Mouse (Mus musculus) brain, embryonic 18.5 days (tissue): ENCODE data around the gene Dlgap1.
"Not testable (repeated sequence)": the region's sequence is repeated elsewhere in the genome, so short reads cannot be mapped to it uniquely, and the experiment has no call there.

Experiments
- DNase-seq: peaks from one replicate; pipeline ENCODE4 v3.0.0-alpha.2; 2012; ENCODE audit warnings: low read depth, low spot score

Gene Dlgap1

GRCm38 (mm10) chr17:70836820-70837219 is 867.9 kb downstream of the Dlgap1 start:
- no peak for DNase-seq

DNA sequence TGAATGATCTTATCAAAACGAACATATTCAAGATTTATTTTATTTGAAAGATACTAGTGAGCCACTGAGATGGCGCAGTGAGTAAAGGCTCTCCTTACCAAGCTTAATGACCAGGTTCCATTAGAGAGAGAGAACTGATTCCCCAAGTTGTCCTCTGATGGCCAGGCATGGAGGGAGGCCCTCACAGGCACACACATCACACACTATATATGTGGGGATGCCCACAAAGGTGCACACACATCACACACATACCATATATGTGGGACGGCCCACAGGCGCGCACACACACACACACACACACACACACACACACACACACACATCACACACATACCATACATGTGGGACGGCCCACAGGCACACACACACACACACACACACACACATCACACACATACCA is 868.6 kb downstream of the Dlgap1 start:
- DNase-seq, result not testable (repeated sequence)

GRCm38 (mm10) chr17:70838031-70838430 is 869.2 kb downstream of the Dlgap1 start:
- no peak for DNase-seq

DNA sequence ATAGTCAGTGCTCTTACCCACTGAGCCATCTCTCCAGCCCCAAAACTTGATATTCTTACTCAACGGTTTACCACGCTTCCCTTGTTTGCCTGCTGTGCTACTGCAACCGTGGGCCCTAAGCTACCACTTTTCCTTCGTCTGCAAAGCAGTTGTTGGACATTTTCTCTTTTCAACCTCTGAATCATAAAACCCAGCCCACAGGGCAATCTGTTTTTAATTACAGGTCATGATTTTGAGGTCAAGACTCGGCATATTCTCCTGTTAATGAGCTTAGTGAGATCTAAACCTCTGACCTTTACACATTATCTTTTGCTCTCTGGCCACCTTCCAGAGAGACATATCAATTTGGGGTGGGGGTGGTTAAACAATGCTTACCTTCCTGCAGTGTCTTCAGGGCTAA is 869.7 kb downstream of the Dlgap1 start:
- no peak for DNase-seq

DNA sequence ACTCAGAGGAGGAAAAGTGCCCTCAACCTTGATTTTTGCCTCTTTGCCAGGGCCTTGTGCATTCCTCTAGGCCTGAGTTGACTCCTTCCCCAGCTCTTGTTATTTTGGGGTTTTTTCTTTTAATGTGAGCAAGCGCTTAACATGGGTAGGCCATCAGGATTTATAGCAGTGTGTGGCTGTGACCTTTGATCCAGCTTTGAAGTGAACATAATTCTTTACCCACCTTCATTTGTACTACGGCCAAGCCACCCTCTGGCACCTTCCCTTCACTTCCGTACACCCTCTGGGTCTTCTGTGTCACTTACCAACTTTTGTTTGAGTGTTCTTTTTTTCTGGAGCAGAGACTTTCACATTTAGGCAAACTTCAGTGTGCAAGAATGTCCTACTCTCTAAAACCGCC is 874.4 kb downstream of the Dlgap1 start:
- DNase-seq, result no peak

DNA sequence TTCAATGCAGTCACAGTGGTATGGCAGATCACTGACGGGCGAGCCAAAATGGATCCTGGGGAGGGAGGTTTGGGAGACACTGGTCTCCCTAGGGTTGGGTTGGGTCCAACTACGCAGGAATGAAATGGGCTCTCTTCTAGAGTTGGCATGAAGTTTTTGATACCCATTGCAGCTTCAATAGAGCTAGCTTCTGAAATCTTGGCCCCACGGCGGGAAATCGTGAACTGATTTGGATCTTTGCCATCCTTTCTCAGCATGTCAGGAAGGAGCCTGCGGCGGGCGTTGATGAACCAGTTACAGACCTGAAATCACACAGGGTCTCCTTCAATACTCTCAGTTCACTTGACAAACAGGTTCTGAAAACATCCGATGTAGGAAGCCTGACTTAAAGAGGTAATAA is 876.1 kb downstream of the Dlgap1 start:
- no peak for DNase-seq

DNA sequence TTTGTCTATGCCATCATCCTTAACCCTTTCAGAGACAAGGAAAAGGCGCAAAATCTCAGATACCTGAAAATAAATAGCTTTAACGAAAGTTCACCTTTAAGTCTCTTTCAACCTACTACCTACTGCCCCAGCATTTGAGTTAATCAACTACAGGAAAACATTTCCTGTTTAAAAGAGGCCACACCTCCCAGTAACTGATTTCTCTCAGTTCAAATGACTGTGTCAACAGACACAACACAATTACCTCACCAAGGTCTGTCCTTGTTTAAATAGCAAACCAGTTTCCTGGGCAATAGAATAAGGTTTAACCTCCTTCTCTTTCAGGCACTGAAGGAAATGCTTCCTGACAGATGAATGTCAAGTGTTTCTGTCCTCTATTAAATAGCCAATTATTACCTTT is 876.7 kb downstream of the Dlgap1 start:
- DNase-seq, result no peak

DNA sequence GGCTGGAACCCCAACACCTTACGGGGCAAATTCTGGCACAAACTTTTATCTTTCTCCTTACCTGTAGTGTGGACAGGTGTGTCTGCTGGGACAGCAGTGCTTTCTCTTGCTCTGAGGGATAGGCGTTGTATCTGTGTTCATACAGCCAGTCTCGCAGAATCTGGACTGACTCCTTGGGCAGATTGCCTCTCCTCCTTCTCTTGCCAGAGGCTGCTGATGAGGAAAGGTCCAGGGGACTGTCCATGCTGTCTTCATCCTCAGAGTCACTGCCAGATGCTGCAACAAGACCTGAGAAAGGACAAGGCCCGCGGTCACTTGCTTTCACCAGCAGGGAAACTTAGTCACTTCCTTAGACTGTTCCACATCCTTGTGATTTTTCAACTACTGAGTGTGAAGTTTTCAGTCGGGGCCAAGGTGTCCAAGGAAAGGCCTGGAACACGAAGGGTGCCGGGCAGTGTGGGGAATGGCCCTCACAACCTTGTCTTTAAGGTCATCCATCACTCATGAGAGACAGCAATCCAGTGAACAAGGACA is 877.3 kb downstream of the Dlgap1 start:
- DNase-seq, result no peak

GRCm38 (mm10) chr17:70847086-70847485 is 878.2 kb downstream of the Dlgap1 start:
- no peak for DNase-seq

- DNase-seq, result no peak
These were observed 879.1 kb downstream of the Dlgap1 start for GRCm38 (mm10) chr17:70847751-70848510.

- DNase-seq, result no peak
These were observed 879.9 kb downstream of the Dlgap1 start for GRCm38 (mm10) chr17:70848511-70849398.

DNA sequence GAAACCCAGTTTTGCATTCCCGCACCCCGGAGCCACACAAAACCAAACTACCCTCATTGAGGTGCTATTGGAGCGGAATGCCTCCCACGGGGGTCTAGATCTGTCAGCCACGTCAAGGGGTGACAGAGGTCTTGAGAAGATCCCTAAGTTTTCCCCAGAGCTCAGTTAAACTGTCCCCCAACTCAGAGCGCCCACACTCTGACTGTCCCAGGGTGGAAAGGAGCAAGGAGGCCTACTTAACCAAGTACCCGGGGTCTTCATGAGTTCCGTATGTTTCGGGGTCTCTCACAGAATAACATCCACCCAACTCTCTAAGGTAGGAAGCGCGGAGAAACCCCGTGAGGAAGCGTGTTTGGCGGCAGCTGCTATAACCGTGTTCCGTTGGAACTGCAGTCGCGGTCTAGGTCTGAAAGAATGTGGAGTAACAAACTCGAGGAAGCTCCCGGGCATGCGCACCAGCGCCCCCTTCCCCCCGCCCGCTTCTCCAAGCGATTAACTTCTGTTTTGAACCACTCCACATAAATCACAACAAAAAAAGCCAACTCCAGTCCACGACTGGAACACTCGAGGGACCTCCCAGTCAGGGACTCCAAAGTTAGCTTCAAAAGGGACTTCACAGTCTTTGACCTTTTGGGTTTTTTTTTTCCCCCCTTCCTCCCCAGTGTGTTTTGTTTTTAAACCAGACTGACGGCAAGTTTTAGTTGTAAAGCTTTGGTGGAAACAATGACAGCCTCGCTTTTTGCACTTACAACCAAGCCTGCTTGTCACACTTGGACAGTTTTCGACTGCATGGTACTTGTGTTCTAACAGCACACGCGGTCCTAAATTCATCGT is 880.7 kb downstream of the Dlgap1 start:
- no peak for DNase-seq

DNA sequence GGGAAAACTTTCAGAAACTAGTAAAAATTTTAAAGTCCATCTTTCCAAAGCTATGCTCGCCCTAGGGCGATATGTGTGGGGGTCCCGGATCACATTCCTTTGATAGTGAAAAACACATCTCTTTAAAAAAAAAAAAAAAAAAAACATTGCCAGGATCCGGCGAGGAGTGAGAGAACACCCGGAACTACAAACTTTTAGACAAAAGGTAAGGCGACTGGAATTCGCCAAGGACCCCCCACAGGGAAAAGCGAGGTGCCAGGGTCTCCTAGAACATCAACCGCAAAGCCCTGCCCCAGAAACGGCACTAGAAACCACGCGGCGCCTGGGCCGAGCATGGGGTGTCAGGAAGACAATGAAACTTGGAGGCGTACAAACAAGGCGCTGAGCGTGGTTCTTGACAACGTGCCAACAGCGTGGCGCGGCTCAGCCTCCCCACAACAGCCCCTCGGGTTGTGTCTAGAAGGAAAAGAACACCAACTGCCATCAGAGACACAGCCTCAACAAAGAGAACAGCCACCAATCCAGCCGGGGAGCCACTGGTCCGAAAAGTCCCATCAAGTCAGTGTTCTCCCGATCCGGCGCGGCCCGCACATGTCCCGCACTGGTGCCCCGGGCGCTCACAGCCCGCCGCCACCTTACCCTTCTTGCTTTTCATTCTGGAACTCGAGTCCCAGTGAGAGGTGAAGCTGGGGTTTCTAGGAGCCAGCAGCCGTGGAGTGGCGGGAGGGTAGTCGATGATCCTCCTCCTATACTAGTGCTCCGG is 881.5 kb downstream of the Dlgap1 start:
- no peak for DNase-seq

DNA sequence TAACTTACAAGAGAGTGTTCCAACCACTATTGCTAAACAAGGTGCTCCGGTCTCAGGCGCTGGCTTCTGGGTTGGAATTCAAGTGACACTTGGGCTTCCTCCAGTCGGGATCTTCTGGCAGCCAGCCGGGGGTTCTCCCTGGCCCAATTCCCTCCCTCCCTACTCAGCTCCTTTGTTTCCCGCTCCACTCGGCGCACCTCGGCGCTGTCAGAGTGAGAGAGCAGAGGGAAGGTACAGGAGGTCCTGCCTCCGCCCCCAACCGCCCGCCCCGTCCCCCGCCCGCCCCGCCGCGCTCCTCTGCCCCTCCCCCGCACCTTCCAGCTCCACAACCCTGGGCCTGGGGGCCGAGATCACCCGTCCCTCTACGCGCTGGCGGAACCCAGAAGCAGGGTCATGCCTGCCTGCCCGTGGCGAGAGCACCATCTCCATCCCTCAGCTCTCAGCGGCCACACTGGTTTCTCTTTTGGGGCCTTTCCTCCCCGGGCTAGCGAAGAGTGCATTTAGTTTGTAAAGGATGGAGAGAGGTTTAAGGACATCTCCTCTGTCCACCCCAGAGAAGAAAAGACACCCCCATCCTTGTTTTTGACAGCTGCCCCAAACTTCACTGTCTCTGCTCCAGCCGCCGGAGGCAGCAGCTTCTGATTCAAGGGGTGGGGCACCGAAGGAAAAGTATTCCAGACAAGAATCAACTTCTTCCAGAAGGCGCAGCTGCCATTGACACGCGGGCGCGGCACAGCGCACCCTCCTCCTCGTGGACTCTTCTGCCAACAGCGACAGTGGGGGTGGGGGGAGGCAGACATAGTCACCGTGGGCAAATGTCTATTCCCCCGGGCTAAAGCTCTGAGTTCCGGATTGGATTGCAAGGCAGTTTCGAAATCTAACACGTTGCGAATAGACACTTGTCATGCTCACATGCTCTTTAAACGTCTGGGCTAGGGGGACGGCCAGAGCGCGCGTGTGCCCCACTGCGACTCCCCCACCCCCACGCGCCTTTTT is 882.4 kb downstream of the Dlgap1 start:
- no peak for DNase-seq

- no peak for DNase-seq
These were observed 883.3 kb downstream of the Dlgap1 start for GRCm38 (mm10) chr17:70852011-70852685.

DNA sequence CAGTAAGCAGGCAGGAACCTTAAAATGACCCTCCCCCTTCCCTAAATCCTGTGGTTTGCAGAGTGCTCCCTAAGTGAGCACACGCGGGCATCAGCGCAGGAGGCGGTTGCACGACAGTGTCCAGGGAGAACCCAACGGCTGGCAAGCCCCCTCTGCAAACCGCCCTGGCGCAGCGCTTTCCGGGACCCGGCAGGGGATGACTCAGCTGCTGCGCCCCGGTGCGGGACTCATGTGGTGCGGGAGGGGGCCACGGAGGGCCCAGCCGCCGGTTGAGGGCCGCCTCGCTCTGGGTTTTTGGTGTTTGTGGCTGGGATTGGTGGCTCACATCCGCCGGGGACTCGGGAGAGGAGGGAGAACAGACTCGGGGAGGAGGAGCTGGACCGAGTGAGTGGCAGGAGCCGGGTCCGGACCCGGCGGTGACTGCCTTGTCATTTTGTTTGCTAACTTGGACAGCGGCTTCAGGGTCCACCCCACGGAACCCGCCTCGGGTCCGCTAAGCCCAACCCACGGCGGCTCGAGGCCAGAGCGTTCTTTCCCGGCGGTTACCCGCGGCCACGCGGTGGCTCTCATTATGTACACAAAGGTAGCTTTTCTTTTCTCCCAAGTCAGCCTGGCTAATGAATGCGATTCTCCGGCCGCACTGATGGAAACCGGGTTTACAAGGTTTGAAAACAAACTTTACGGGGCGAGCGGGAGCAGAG is 884.0 kb downstream of the Dlgap1 start:
- DNase-seq, result no peak

- DNase-seq, result no peak
These were observed 884.6 kb downstream of the Dlgap1 start, which contains the start of gene Tgif1 for GRCm38 (mm10) chr17:70853436-70853905. Gene Tgif1 (minus strand): TSS chr17:70853546.

GRCm38 (mm10) chr17:70854021-70854420 is 885.1 kb downstream of the Dlgap1 start:
- DNase-seq, result no peak
